Mouse (Mus musculus) midbrain, embryonic 13.5 days (tissue): ENCODE data around the gene Stil. TPM values are rescaled to one million over a fixed set of nuclear protein-coding genes. Genes with fewer than 3 reads are reported as not detected.

Experiments
- ATAC-seq: fragments of 200-750 bp; cut with Nextera tagmentation; 2 replicates; pipeline ENCODE4 v1.8.0; 2017; ENCODE audit warnings: mild to moderate bottlenecking, moderate TSS enrichment, moderate library complexity
- H3K27ac ChIP-seq: fragments of 300-500 bp; sonication (generic); 2 replicates; pipeline ENCODE4 v1.5.1; 2015; ENCODE audit warnings: inconsistent platforms, mild to moderate bottlenecking, moderate library complexity
- H3K27me3 ChIP-seq: fragments of 300-500 bp; sonication (generic); 2 replicates; pipeline ENCODE4 v1.6.1; 2015; ENCODE audit warnings: mild to moderate bottlenecking, inconsistent platforms
- H3K36me3 ChIP-seq: fragments of 300-500 bp; sonication (generic); 2 replicates; pipeline ENCODE4 v1.6.1; 2015; ENCODE audit warnings: mild to moderate bottlenecking, inconsistent platforms
- H3K4me1 ChIP-seq: fragments of 300-500 bp; sonication (generic); replicated peaks from 2 replicates; pipeline ENCODE4 v1.6.1; 2015; ENCODE audit warnings: inconsistent platforms
- H3K4me2 ChIP-seq: fragments of 300-500 bp; sonication (generic); replicated peaks from 2 replicates; pipeline ENCODE4 v1.6.1; 2015; ENCODE audit warnings: moderate library complexity, mild to moderate bottlenecking, inconsistent platforms
- H3K4me3 ChIP-seq: fragments of 300-500 bp; sonication (generic); replicated peaks from 2 replicates; pipeline ENCODE4 v1.5.1; 2015; ENCODE audit warnings: mild to moderate bottlenecking, inconsistent platforms
- H3K9ac ChIP-seq: fragments of 300-500 bp; sonication (generic); replicated peaks from 2 replicates; pipeline ENCODE4 v1.6.1; 2015; ENCODE audit warnings: mild to moderate bottlenecking, inconsistent platforms
- H3K9me3 ChIP-seq: fragments of 300-500 bp; sonication (generic); 2 replicates; pipeline ENCODE4 v1.6.1; 2016; ENCODE audit warnings: mild to moderate bottlenecking, inconsistent platforms
- WGBS: fragments of 180-500 bp; shearing (Covaris S2); methylation state at CpG from one replicate; pipeline ENCODE4 v1.1.7; 2015; 5-methylcytosine and 5-hydroxymethylcytosine counted together
- polyA plus RNA-seq: library from polyadenylated mRNA; unstranded; fragments of >200 nt; fragmentation: Nextera tagmentation; extraction: Ambion mirVana; gene quantifications from 2 replicates; pipeline ENCODE4 v1.2.1, GENCODE M21; 2015

Stil gene
- polyA plus RNA-seq, 1 experiment from 2014 or later: 4.7 TPM

GRCm38 (mm10) chr4:115062540-115062874 is 62.5 kb downstream of the Stil start:
- WGBS: 1% methylated on average over 9 of the region's 9 CpGs
- peak overlapping the region; percentile 92 for H3K4me2 ChIP-seq
- ATAC-seq: no peak

GRCm38 (mm10) chr4:115062875-115063517 is 63.0 kb downstream of the Stil start:
- H3K27ac ChIP-seq: peak overlapping the region; percentile 79
- H3K36me3 ChIP-seq: no peaks in the 10 kb centered on the region
- H3K4me1 ChIP-seq: peaks cover 21% of the 10 kb centered on the region
- peak overlapping the region; percentile 52 for H3K4me3 ChIP-seq
- H3K27me3 ChIP-seq: peaks cover 86% of the 10 kb centered on the region
- peak overlapping the region; percentile 76 for H3K9ac ChIP-seq
- no peaks in the 10 kb centered on the region for H3K9me3 ChIP-seq
- peak overlapping the region; percentile 92 for H3K4me2 ChIP-seq
- 0% methylated on average over 53 of the region's 58 CpGs for WGBS
- peak; percentile 90 for ATAC-seq

More at GRCm38 (mm10) chr4:115062540-115062874, 62.5 kb downstream of the Stil start:
- H3K4me1 ChIP-seq: peaks cover 21% of the 10 kb centered on the region
- H3K27me3 ChIP-seq: peaks cover 90% of the 10 kb centered on the region
- H3K27ac ChIP-seq: peak overlapping the region; percentile 79
- H3K9me3 ChIP-seq: no peaks in the 10 kb centered on the region
- H3K4me3 ChIP-seq: peak overlapping the region; percentile 52
- H3K9ac ChIP-seq: peak overlapping the region; percentile 76
- no peaks in the 10 kb centered on the region for H3K36me3 ChIP-seq

GRCm38 (mm10) chr4:115063518-115064239 is 63.7 kb downstream of the Stil start:
- H3K36me3 ChIP-seq: no peaks in the 10 kb centered on the region
- H3K27ac ChIP-seq: peak overlapping the region; percentile 79
- peak overlapping the region; percentile 52 for H3K4me3 ChIP-seq
- H3K27me3 ChIP-seq: peaks cover 90% of the 10 kb centered on the region
- peak; percentile 43 for ATAC-seq
- no peaks in the 10 kb centered on the region for H3K9me3 ChIP-seq
- 1% methylated on average over 31 of the region's 31 CpGs for WGBS
- peak overlapping the region; percentile 92 for H3K4me2 ChIP-seq
- peaks cover 21% of the 10 kb centered on the region for H3K4me1 ChIP-seq
- H3K9ac ChIP-seq: peak overlapping the region; percentile 76

- no peak overlapping the region for H3K9ac ChIP-seq
- H3K27ac ChIP-seq: no peak overlapping the region
- H3K36me3 ChIP-seq: 0 out of 2 replicates have a peak, but pooled peaks cover 7% of the 10 kb centered on the region
- H3K4me3 ChIP-seq: no peak overlapping the region
- WGBS: 29% methylated on average over 1 of the region's 1 CpGs
- no peaks in the 10 kb centered on the region for H3K4me1 ChIP-seq
- no peaks in the 10 kb centered on the region for H3K9me3 ChIP-seq
- peaks cover 14% of the 10 kb centered on the region for H3K27me3 ChIP-seq
- H3K4me2 ChIP-seq: no peak overlapping the region
- no peak for ATAC-seq
Measured at GRCm38 (mm10) chr4:115071668-115072067, 71.7 kb downstream of the Stil start.

GRCm38 (mm10) chr4:115074789-115075188 is 74.8 kb downstream of the Stil start:
- Histone ChIP-seq H3K9me3 (no peaks in the 10 kb centered on the region), H3K27me3 (no peaks in the 10 kb centered on the region), H3K4me3 (no peak overlapping the region), H3K36me3 (0 out of 2 replicates have a peak, but pooled peaks cover under 1% of the 10 kb centered on the region), H3K9ac (no peak overlapping the region), H3K27ac (no peak overlapping the region), H3K4me2 (no peak overlapping the region), H3K4me1 (peaks cover 16% of the 10 kb centered on the region)
- no peak for ATAC-seq
- WGBS: 76% methylated on average over 1 of the region's 1 CpGs

- Histone ChIP-seq H3K4me3 (no peak overlapping the region), H3K9me3 (no peaks in the 10 kb centered on the region), H3K4me2 (no peak overlapping the region), H3K4me1 (peaks cover 20% of the 10 kb centered on the region), H3K27ac (no peak overlapping the region), H3K9ac (no peak overlapping the region), H3K36me3 (no peaks in the 10 kb centered on the region), H3K27me3 (no peaks in the 10 kb centered on the region)
- no peak for ATAC-seq
- 35% methylated on average over 3 of the region's 3 CpGs for WGBS
Measured at GRCm38 (mm10) chr4:115075204-115075915, 75.4 kb downstream of the Stil start.

- Histone ChIP-seq H3K4me3 (no peak overlapping the region), H3K4me2 (peak overlapping the region; percentile 16; the same call in 1 of the 2 replicates), H3K9ac (peak overlapping the region; percentile 28; the same call in 1 of the 2 replicates), H3K4me1 (peaks cover 20% of the 10 kb centered on the region), H3K36me3 (no peaks in the 10 kb centered on the region), H3K27me3 (no peaks in the 10 kb centered on the region; the same call in 1 of the 2 replicates), H3K9me3 (no peaks in the 10 kb centered on the region), H3K27ac (peak overlapping the region; percentile 84)
- 11% methylated on average over 10 of the region's 10 CpGs for WGBS
- ATAC-seq: peak; percentile 90
Measured at GRCm38 (mm10) chr4:115078892-115079820, 79.2 kb downstream of the Stil start.

- Histone ChIP-seq H3K9me3 (no peaks in the 10 kb centered on the region), H3K36me3 (no peaks in the 10 kb centered on the region), H3K27ac (peak overlapping the region; percentile 84), H3K4me1 (peaks cover 20% of the 10 kb centered on the region), H3K4me2 (peak overlapping the region; percentile 9), H3K4me3 (no peak overlapping the region), H3K9ac (peak overlapping the region; percentile 28; the same call in 1 of the 2 replicates), H3K27me3 (peaks cover under 1% of the 10 kb centered on the region; the same call in 1 of the 2 replicates)
- WGBS: 11% methylated on average over 5 of the region's 5 CpGs
- ATAC-seq: peak; percentile 49
Measured at GRCm38 (mm10) chr4:115079821-115080349, 79.9 kb downstream of the Stil start.

GRCm38 (mm10) chr4:115083031-115083430 is 83.1 kb downstream of the Stil start:
- Histone ChIP-seq H3K4me3 (no peak overlapping the region), H3K4me1 (peaks cover 20% of the 10 kb centered on the region), H3K36me3 (no peaks in the 10 kb centered on the region), H3K9me3 (no peaks in the 10 kb centered on the region), H3K9ac (no peak overlapping the region), H3K27me3 (peaks cover 20% of the 10 kb centered on the region), H3K27ac (no peak overlapping the region), H3K4me2 (no peak overlapping the region)
- 83% methylated on average over 3 of the region's 3 CpGs for WGBS
- no peak for ATAC-seq

GRCm38 (mm10) chr4:115085522-115086095 is 85.7 kb downstream of the Stil start:
- H3K36me3 ChIP-seq: no peaks in the 10 kb centered on the region
- no peak overlapping the region for H3K9ac ChIP-seq
- peak; percentile 71 for ATAC-seq
- no peak overlapping the region for H3K4me3 ChIP-seq
- H3K9me3 ChIP-seq: no peaks in the 10 kb centered on the region
- H3K27me3 ChIP-seq: peaks cover 28% of the 10 kb centered on the region
- H3K4me2 ChIP-seq: no peak overlapping the region
- H3K27ac ChIP-seq: no peak overlapping the region
- 23% methylated on average over 6 of the region's 6 CpGs for WGBS
- no peaks in the 10 kb centered on the region for H3K4me1 ChIP-seq

GRCm38 (mm10) chr4:115086257-115086656 is 86.3 kb downstream of the Stil start:
- Histone ChIP-seq H3K27ac (no peak overlapping the region), H3K36me3 (no peaks in the 10 kb centered on the region), H3K9me3 (no peaks in the 10 kb centered on the region), H3K9ac (no peak overlapping the region), H3K4me1 (no peaks in the 10 kb centered on the region), H3K27me3 (peaks cover 28% of the 10 kb centered on the region), H3K4me3 (no peak overlapping the region), H3K4me2 (no peak overlapping the region)
- ATAC-seq: no peak
- WGBS: 64% methylated on average over 4 of the region's 4 CpGs
